Mouse (Mus musculus) B cell, adult (primary cell): Measurements from ENCODE around the gene Cd22. TPM values are rescaled to one million over a fixed set of nuclear protein-coding genes. Genes with fewer than 3 reads are reported as not detected.

Experiments used
- total RNA-seq: library from RNA; stranded (reverse); gene quantifications from 4 replicates; pipeline ENCODE4 v1.2.4, GENCODE M21; 2023; ENCODE audit not compliant: inconsistent age

Gene Cd22
- total RNA-seq: 1,045 to 1,202 TPM (median 1,120 TPM) in 4 replicates

DNA sequence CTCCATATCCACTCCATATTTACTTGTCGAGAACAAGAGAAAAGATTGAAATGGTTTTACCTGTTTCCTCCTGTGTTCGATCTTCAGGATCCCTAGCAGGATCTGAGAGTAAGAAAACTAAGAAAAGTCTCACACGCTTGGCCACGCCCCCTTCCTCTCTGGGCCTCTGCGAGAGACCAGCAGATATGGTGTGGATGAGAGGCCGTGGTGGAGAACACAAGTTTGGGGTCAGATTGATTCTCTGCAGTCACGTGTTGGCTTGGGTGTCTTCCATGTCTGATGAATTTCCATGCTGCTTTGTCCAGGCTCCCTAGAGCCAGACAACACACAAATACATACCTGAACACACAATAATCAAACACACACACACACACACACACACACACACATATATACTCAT, at the start of gene Cd22:
Cd22 (minus strand) TSS at position 167 of the 400 bp plus-strand sequence.

GRCm38 (mm10) chr7:30924581-30924980, 44.4 kb upstream of the Cd22 start, which contains the start of gene Hamp2:
Gene Hamp2 (minus strand): TSS chr7:30924681.

DNA sequence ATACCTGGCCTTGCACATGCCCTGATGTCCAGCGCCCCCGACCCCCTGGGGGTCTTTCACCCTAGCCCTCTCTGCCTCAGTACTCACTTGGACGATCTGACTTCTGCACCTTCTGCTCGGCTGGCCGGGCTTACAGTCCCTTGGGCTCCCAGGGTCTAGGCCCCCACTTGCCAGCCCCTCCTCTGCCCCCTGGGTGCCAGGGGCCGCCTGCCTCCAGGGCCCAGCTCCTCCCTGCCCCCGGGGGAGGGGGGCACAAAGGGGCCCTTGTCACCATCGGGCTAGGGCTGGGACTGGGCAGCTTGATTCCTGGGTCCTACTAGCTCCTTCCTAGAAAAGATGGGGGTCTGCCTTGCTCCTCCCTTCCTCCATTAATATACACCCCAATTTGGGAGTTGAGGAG, 34.6 kb upstream of the Cd22 start, which contains the start of gene Mag:
Mag (minus strand) TSS at position 142 of the 400 bp plus-strand sequence.

GRCm38 (mm10) chr7:30861464-30861863, 18.7 kb downstream of the Cd22 start, which contains the start of gene Ffar1:
Gene Ffar1 (minus strand): TSS chr7:30861564.

GRCm38 (mm10) chr7:30856078-30856477, 24.1 kb downstream of the Cd22 start, which contains the start of gene Ffar3:
Gene Ffar3 (minus strand): TSS chr7:30856178.

GRCm38 (mm10) chr7:30823675-30824074, 56.5 kb downstream of the Cd22 start, which contains the start of gene Ffar2:
Gene Ffar2 (minus strand): TSS chr7:30823775.

Other genes starting within 250 kb of the Cd22 start
- gene Etv2, start 244.5 kb downstream of the Cd22 start, total RNA-seq: not detected in 4 replicates
- gene Rbm42, start 230.0 kb downstream of the Cd22 start, total RNA-seq: 91.1 to 103 TPM (median 95.7 TPM) in 4 replicates
- gene Haus5, start 215.3 kb downstream of the Cd22 start, total RNA-seq: 54.9 to 62.9 TPM (median 59.7 TPM) in 4 replicates
- not detected in 4 replicates for gene Pmis2, start 208.7 kb downstream of the Cd22 start, total RNA-seq
- gene 2200002J24Rik, start 181.4 kb downstream of the Cd22 start, total RNA-seq: not detected in 4 replicates
- 0.30 to 1.6 TPM (median 0.54 TPM) in 4 replicates for gene Atp4a, start 168.1 kb downstream of the Cd22 start, total RNA-seq
- gene Tmem147, start 150.8 kb downstream of the Cd22 start, total RNA-seq: 43.1 to 54.2 TPM (median 51.1 TPM) in 4 replicates
- not detected in 4 replicates for gene Gapdhs, start 136.7 kb downstream of the Cd22 start, total RNA-seq
- 2.7 to 5.7 TPM (median 2.9 TPM) in 4 replicates for gene Sbsn, start 128.9 kb downstream of the Cd22 start, total RNA-seq
- not detected in 4 replicates for gene Dmkn, start 116.6 kb downstream of the Cd22 start, total RNA-seq
- not detected in 4 replicates for gene Krtdap, start 92.4 kb downstream of the Cd22 start, total RNA-seq
- 11.4 to 15.1 TPM (median 13.7 TPM) in 4 replicates for gene Ffar2, start 56.6 kb downstream of the Cd22 start, total RNA-seq
- 0.84 to 1.7 TPM (median 1.0 TPM) in 4 replicates for gene Ffar3, start 24.2 kb downstream of the Cd22 start, total RNA-seq
- gene Ffar1, start 18.8 kb downstream of the Cd22 start, total RNA-seq: 21.3 to 27.3 TPM (median 25.8 TPM) in 4 replicates
- gene Mag, start 34.5 kb upstream of the Cd22 start, total RNA-seq: 0.21 to 0.26 TPM in 2 of 4 replicates, not detected in the others
- gene Hamp2, start 44.3 kb upstream of the Cd22 start, total RNA-seq: not detected in 4 replicates
- not detected in 4 replicates for gene Hamp, start 63.7 kb upstream of the Cd22 start, total RNA-seq
- 124 to 171 TPM (median 156 TPM) in 4 replicates for gene Usf2, start 76.5 kb upstream of the Cd22 start, total RNA-seq
- gene Lsr, start 93.1 kb upstream of the Cd22 start, total RNA-seq: 1.6 to 2.2 TPM (median 1.9 TPM) in 4 replicates
- 0.35 TPM in 1 of 4 replicates, not detected in the others for gene Fam187b, start 93.4 kb upstream of the Cd22 start, total RNA-seq
- gene Fxyd5, start 162.1 kb upstream of the Cd22 start, total RNA-seq: 102 to 124 TPM (median 116 TPM) in 4 replicates
- not detected in 4 replicates for gene Fxyd7, start 171.1 kb upstream of the Cd22 start, total RNA-seq
- gene Fxyd1, start 176.9 kb upstream of the Cd22 start, total RNA-seq: not detected in 4 replicates
- gene Lgi4, start 179.0 kb upstream of the Cd22 start, total RNA-seq: not detected in 4 replicates
- not detected in 4 replicates for gene Fxyd3, start 196.4 kb upstream of the Cd22 start, total RNA-seq
- 0.51 to 2.1 TPM in 2 of 4 replicates, not detected in the others for gene Hpn, start 234.9 kb upstream of the Cd22 start, total RNA-seq
- gene Scn1b, start 246.7 kb upstream of the Cd22 start, total RNA-seq: 0.58 to 1.4 TPM (median 0.89 TPM) in 4 replicates